Mouse (Mus musculus) MEL (cell line): Measurements from ENCODE around the gene Jade2. TPM values are rescaled to one million over a fixed set of nuclear protein-coding genes. Genes with fewer than 3 reads are reported as not detected.

Experiments used
- DNase-seq: peaks from one replicate; pipeline ENCODE4 v3.0.0; 2011; ENCODE audit warnings: low read depth, low spot score
- H3K27ac ChIP-seq: 2 replicates; pipeline ENCODE4 v1.5.1; 2012; ENCODE audit warnings: low read depth, mild to moderate bottlenecking, control low read depth, low read length, moderate library complexity; ENCODE audit not compliant: control insufficient read depth
- H3K27me3 ChIP-seq, 2 experiments: fragments of 150-350 bp in 1 of 2; sonication (generic) in 1 of 2; 2 replicates each; pipeline ENCODE4 v1.6.1; 2012; ENCODE audit warnings: low read length in 2 of 2, mild to moderate bottlenecking in 2 of 2, improper control_type of control experiment in 1 of 2, moderate library complexity in 1 of 2; ENCODE audit not compliant: insufficient read depth in 2 of 2, control insufficient read depth in 1 of 2
- H3K36me3 ChIP-seq, 2 experiments: 2 replicates each; pipeline ENCODE4 v1.6.1; 2012 to 2014; ENCODE audit warnings: low read length in 2 of 2, improper control_type of control experiment in 1 of 2, inconsistent platforms in 1 of 2, mild to moderate bottlenecking in 1 of 2; ENCODE audit not compliant: insufficient read depth in 2 of 2, control insufficient read depth in 1 of 2
- H3K4me1 ChIP-seq, 2 experiments: fragments of 150-350 bp in 1 of 2; sonication (generic) in 1 of 2; 2 replicates each; pipeline ENCODE4 v1.6.1; 2012; ENCODE audit warnings: low read length in 2 of 2, improper control_type of control experiment in 1 of 2, mild to moderate bottlenecking in 1 of 2; ENCODE audit not compliant: insufficient read depth in 2 of 2, control insufficient read depth in 1 of 2
- H3K4me3 ChIP-seq, 2 experiments: fragments of 150-350 bp in 1 of 2; sonication (generic) in 1 of 2; 2 replicates each; pipeline ENCODE4 v1.5.1; 2012; ENCODE audit warnings: low read depth in 2 of 2, low read length in 2 of 2, mild to moderate bottlenecking in 2 of 2, moderate library complexity in 2 of 2, control low read depth in 1 of 2, improper control_type of control experiment in 1 of 2; ENCODE audit not compliant: control insufficient read depth in 1 of 2, insufficient read depth in 1 of 2
- H3K79me2 ChIP-seq: 2 replicates; pipeline ENCODE4 v1.6.1; 2012; ENCODE audit warnings: mild to moderate bottlenecking, low read length, moderate library complexity; ENCODE audit not compliant: control insufficient read depth, poor library complexity, insufficient read depth
- H3K9ac ChIP-seq: 2 replicates; pipeline ENCODE4 v1.6.1; 2012; ENCODE audit warnings: low read depth, mild to moderate bottlenecking, control low read depth, low read length, moderate library complexity; ENCODE audit not compliant: control insufficient read depth, poor library complexity, severe bottlenecking
- H3K9me3 ChIP-seq: fragments of 150-350 bp; sonication (generic); replicated peaks from 2 replicates; pipeline ENCODE4 v1.6.1; 2012; ENCODE audit warnings: mild to moderate bottlenecking, low read length, improper control_type of control experiment, moderate library complexity; ENCODE audit not compliant: insufficient read depth
- BHLHE40 ChIP-seq: IDR thresholded peaks from 2 replicates; pipeline ENCODE4 v1.6.1; 2012; ENCODE audit warnings: low read depth, mild to moderate bottlenecking, inconsistent platforms, low read length, improper control_type of control experiment, borderline replicate concordance
- CHD1 ChIP-seq: IDR thresholded peaks from 2 replicates; pipeline ENCODE4 v1.6.1; 2012; ENCODE audit warnings: low read depth, mild to moderate bottlenecking, inconsistent platforms, low read length, improper control_type of control experiment
- CHD2 ChIP-seq: IDR thresholded peaks from 2 replicates; pipeline ENCODE4 v1.6.1; 2011; ENCODE audit warnings: low read length, improper control_type of control experiment
- CTCF ChIP-seq, 3 experiments: IDR thresholded peaks in 2 of 3; conservative IDR thresholded peaks in 1 of 3; 2 replicates each; pipeline ENCODE4 v1.5.1; 2011 to 2012; ENCODE audit warnings: low read length in 3 of 3, low read depth in 2 of 3, mild to moderate bottlenecking in 2 of 3, improper control_type of control experiment in 1 of 3, inconsistent platforms in 1 of 3, mixed read lengths in 1 of 3, moderate library complexity in 1 of 3; ENCODE audit not compliant: control insufficient read depth in 1 of 3, insufficient read depth in 1 of 3, poor library complexity in 1 of 3, severe bottlenecking in 1 of 3
- E2F4 ChIP-seq: IDR thresholded peaks from 2 replicates; pipeline ENCODE4 v1.6.1; 2011; ENCODE audit warnings: low read depth, low read length, improper control_type of control experiment, borderline replicate concordance
- ELF1 ChIP-seq: IDR thresholded peaks from 2 replicates; pipeline ENCODE4 v1.6.1; 2014; ENCODE audit warnings: low read depth, mild to moderate bottlenecking, inconsistent platforms, low read length, improper control_type of control experiment, moderate library complexity
- EP300 ChIP-seq, 2 experiments: IDR thresholded peaks; 2 replicates each; pipeline ENCODE4 v1.6.1; 2011; ENCODE audit warnings: improper control_type of control experiment in 2 of 2, low read length in 2 of 2, low read depth in 1 of 2, mild to moderate bottlenecking in 1 of 2
- GABPA ChIP-seq: IDR thresholded peaks from 2 replicates; pipeline ENCODE4 v1.6.1; 2012; ENCODE audit warnings: low read depth, mild to moderate bottlenecking, inconsistent platforms, low read length, improper control_type of control experiment, moderate library complexity
- GATA1 ChIP-seq: IDR thresholded peaks from 2 replicates; pipeline ENCODE4 v1.6.1; 2011; ENCODE audit warnings: low read depth, low read length, improper control_type of control experiment
- HCFC1 ChIP-seq: IDR thresholded peaks from 2 replicates; pipeline ENCODE4 v1.6.1; 2012; ENCODE audit warnings: low read depth, mild to moderate bottlenecking, inconsistent platforms, low read length, improper control_type of control experiment, moderate library complexity
- JUND ChIP-seq: IDR thresholded peaks from 2 replicates; pipeline ENCODE4 v1.6.1; 2011; ENCODE audit warnings: low read depth, mild to moderate bottlenecking, improper control_type of control experiment, low read length
- MAX ChIP-seq: IDR thresholded peaks from 2 replicates; pipeline ENCODE4 v1.6.1; 2011; ENCODE audit warnings: low read length, improper control_type of control experiment
- MAZ ChIP-seq: IDR thresholded peaks from 2 replicates; pipeline ENCODE4 v1.6.1; 2012; ENCODE audit warnings: low read depth, mild to moderate bottlenecking, inconsistent platforms, low read length, improper control_type of control experiment
- MXI1 ChIP-seq: IDR thresholded peaks from 2 replicates; pipeline ENCODE4 v1.6.1; 2011; ENCODE audit warnings: mild to moderate bottlenecking, low read depth, low read length, improper control_type of control experiment
- MYB ChIP-seq: IDR thresholded peaks from 2 replicates; pipeline ENCODE4 v1.6.1; 2011; ENCODE audit warnings: mild to moderate bottlenecking, low read depth, low read length, improper control_type of control experiment
- NELFE ChIP-seq: IDR thresholded peaks from 2 replicates; pipeline ENCODE4 v1.6.1; 2011; ENCODE audit warnings: low read depth, low read length, improper control_type of control experiment
- NRF1 ChIP-seq: IDR thresholded peaks from 2 replicates; pipeline ENCODE4 v1.6.1; 2014; ENCODE audit warnings: low read depth, mild to moderate bottlenecking, inconsistent platforms, low read length, improper control_type of control experiment, moderate library complexity; ENCODE audit not compliant: poor library complexity, insufficient read depth, severe bottlenecking
- POLR2AphosphoS2 ChIP-seq: IDR thresholded peaks from 2 replicates; pipeline ENCODE4 v1.6.1; 2011; ENCODE audit warnings: low read length, improper control_type of control experiment
- POLR2AphosphoS5 ChIP-seq: IDR thresholded peaks from 2 replicates; pipeline ENCODE4 v1.6.1; 2012; ENCODE audit warnings: low read depth, borderline replicate concordance, mild to moderate bottlenecking, inconsistent platforms, low read length, moderate library complexity, mixed read lengths
- RAD21 ChIP-seq: IDR thresholded peaks from 2 replicates; pipeline ENCODE4 v1.6.1; 2011; ENCODE audit warnings: mild to moderate bottlenecking, low read depth, low read length, improper control_type of control experiment
- SIN3A ChIP-seq: IDR thresholded peaks from 2 replicates; pipeline ENCODE4 v1.6.1; 2012; ENCODE audit warnings: low read length, improper control_type of control experiment, inconsistent platforms
- TBP ChIP-seq: IDR thresholded peaks from 2 replicates; pipeline ENCODE4 v1.8.0; 2011; ENCODE audit warnings: low read depth, low read length, improper control_type of control experiment
- UBTF ChIP-seq: IDR thresholded peaks from 2 replicates; pipeline ENCODE4 v1.6.1; 2012; ENCODE audit warnings: low read depth, mild to moderate bottlenecking, inconsistent platforms, low read length, improper control_type of control experiment, moderate library complexity, borderline replicate concordance; ENCODE audit not compliant: insufficient read depth
- USF1 ChIP-seq: IDR thresholded peaks from 2 replicates; pipeline ENCODE4 v1.6.1; 2014; ENCODE audit warnings: low read depth, mild to moderate bottlenecking, inconsistent platforms, low read length, improper control_type of control experiment, moderate library complexity
- ZKSCAN1 ChIP-seq: IDR thresholded peaks from 2 replicates; pipeline ENCODE4 v1.6.1; 2012; ENCODE audit warnings: low read depth, mild to moderate bottlenecking, inconsistent platforms, low read length, improper control_type of control experiment, moderate library complexity
- ZNF384 ChIP-seq: IDR thresholded peaks from 2 replicates; pipeline ENCODE4 v1.6.1; 2012; ENCODE audit warnings: low read depth, mild to moderate bottlenecking, inconsistent platforms, low read length, improper control_type of control experiment
- polyA plus RNA-seq, 2 experiments: library from polyadenylated mRNA; stranded (reverse) in 1 of 2; unstranded in 1 of 2; fragments of >175 nt in 1 of 2; fragments of >200 nt in 1 of 2; gene quantifications; 2 replicates each; pipeline versions ENCODE4 v1.2.1 to v1.2.4; 2012; ENCODE audit warnings: low replicate concordance in 2 of 2, low read depth in 1 of 2; ENCODE audit not compliant: insufficient read length in 2 of 2, insufficient read depth in 1 of 2, missing spikeins in 1 of 2
- total RNA-seq: library from RNA; depleted of rRNA; stranded (reverse); fragments of 300-350 nt; gene quantifications from 2 replicates; pipeline ENCODE4 v1.2.3, GENCODE M21; 2012

Gene Jade2
- total and polyA plus RNA-seq, 3 experiments: 4.5 to 13.0 TPM; not detected in 1

DNA sequence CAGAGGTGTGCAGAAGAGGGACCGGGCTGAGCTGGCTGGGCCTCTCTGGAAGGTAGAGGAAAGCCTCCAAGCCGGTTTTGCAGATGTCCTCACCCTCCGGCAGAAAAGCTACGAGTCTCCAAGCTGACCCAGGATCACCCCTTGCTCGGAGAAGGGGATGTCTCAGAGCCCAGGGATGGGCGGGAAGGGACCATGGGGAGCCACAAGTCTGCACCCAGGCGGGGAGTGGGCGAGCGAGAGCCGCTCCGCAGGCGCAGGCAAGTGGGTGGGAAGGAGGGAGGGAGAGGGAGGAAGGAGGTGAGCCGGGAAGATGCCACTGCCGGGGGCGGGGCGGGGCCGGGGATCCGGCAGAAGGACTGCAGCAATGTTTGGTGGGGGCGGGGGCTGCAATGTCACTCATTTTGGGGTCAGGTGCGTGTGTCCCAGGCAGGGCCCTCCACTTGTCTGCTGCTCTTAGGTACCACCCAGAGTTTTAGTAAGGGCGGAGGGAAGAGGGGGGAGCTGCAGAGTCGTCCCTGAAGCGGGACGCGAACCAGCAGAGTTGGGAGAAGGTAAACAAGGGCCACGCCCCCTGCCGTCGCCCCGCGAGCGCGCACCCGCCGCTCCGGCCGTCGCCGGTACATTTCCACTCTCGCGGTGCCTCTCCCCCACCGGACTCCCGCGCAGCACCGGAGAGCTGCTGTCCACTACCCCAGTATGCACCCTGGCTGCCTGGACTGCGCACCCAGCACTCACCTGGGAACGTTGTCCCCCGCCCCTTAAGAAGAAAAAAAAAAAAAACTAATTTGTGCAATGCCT, 1.4 kb downstream of the Jade2 start (continued):
- TF ChIP-seq CHD1 (no peak), BHLHE40 (no peak), ELF1 (no peak; the same call in 1 of the 2 replicates), MXI1 (peak; percentile 88)
- TF ChIP-seq, all 39 proteins: peak for 13

- H3K4me1 ChIP-seq: peaks cover 0 to 7% of the 10 kb centered on the region in 2 experiments; a peak in 1 of 4 replicates
- H3K36me3 ChIP-seq: no peaks in the 10 kb centered on the region; a peak in 1 of 4 replicates
- DNase-seq: peak; percentile 91
- H3K27me3 ChIP-seq: no peaks in the 10 kb centered on the region; a peak in 1 of 4 replicates
- H3K79me2 ChIP-seq: peaks cover 21% of the 10 kb centered on the region; the same call in 1 of the 2 replicates
- H3K27ac ChIP-seq: peak overlapping the region; percentile 83
- peak overlapping the region; percentile 99 for H3K9ac ChIP-seq
- peak overlapping the region; percentile 75 to 88 for H3K4me3 ChIP-seq
- TF ChIP-seq MAZ: peak; percentile 80; the same call in 1 of the 2 replicates
- no peak for TF ChIP-seq JUND
- TF ChIP-seq MAX: no peak; the same call in 1 of the 2 replicates
- TF ChIP-seq RAD21: peak; percentile 28
- peak; percentile 47 for TF ChIP-seq NRF1
- no peak for TF ChIP-seq CHD2
- TF ChIP-seq NELFE: no peak
- peak; percentile 92 for TF ChIP-seq ZNF384
- 0 out of 2 replicates have a peak, but pooled peaks have one; percentile 27 for TF ChIP-seq USF1
- TF ChIP-seq EP300 (IDR thresholded peaks at IDR 0.05; ENCODE audit: low read depth in 1 of 2, low read length in 2 of 2): no peak
- peak; percentile 36; the same call in 1 of the 2 replicates for TF ChIP-seq MXI1
- no peak for TF ChIP-seq POLR2AphosphoS5
- no peak for TF ChIP-seq MYB
- no peak for TF ChIP-seq GATA1
- TF ChIP-seq UBTF: no peak
- no peak for TF ChIP-seq SIN3A
- no peak for TF ChIP-seq ZKSCAN1
- no peak for TF ChIP-seq E2F4
- peak; percentile 37; the same call in 1 of the 2 replicates for TF ChIP-seq HCFC1
- no peak for TF ChIP-seq GABPA
- no peak for TF ChIP-seq POLR2AphosphoS2
- TF ChIP-seq CTCF (IDR thresholded peaks at IDR 0.05 in 2 of 3, conservative IDR thresholded peaks at IDR 0.05 in 1 of 3; ENCODE audit: control insufficient read depth in 1 of 3, insufficient read depth in 1 of 3, low read depth in 2 of 3, low read length in 3 of 3, poor library complexity in 1 of 3, severe bottlenecking in 1 of 3): peak in 2 of 3 experiments; percentile 66 to 87; a peak in 4 of 6 replicates
- TF ChIP-seq TBP: no peak
- H3K9me3 ChIP-seq: no peaks in the 10 kb centered on the region
Measured at GRCm38 (mm10) chr11:51854981-51855817, 2.3 kb downstream of the Jade2 start.
